Mouse (Mus musculus) CH12F3 (cell line): ENCODE data around the gene Havcr1.
"Not testable (repeated sequence)": the region's sequence is repeated elsewhere in the genome, so short reads cannot be mapped to it uniquely, and the experiment has no call there.

Source experiments
- in situ Hi-C: fragments of 300-500 bp; cut with MboI; formaldehyde crosslinking; loops from 2 replicates; pipeline ENCODE4 v1.14.3; 2020; ENCODE audit warnings: low sequenced_read_pairs

Gene Havcr1

DNA sequence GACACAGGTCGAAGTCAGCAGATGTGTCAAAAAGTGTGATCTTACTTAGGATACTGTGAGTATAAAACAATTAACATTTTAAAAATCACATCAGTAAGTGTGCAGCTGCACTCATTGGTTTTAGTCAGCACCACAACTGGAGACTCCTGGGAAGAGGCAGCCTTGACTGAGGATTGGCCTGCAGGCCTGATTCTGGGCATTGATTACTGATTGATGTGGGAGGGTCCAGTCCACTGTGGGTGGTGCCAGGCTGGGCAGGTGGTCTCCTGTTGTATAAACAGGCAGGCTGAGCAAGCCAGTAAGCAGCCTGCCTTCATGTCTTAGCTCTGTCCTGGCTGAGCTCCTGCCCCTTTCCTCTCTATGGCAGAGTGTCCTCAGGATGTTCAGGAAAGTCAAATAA, at the start of gene Havcr1:
TSS of gene Havcr1 (plus strand) at position 5 of the 400 bp plus-strand sequence.
- in situ Hi-C loops, result not testable (repeated sequence)

DNA sequence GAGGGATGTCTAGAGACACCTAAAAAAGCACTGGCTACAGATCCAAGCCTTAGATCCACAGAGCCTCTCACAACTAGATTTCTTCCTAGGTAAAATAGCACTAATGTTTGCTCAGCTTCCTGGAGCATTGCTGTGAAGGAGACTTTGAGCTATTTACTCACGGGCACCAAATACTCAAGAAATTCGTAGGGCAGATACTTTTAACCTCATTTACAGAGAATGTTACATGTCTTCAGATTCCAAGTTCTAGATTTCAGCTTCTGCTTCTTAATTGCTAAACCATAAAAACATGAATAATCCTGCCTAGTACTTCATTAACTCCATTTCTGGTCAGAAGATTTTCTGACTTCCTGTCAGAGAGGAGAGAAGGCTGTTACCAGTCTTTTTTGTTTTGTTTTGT, 44.7 kb upstream of the Havcr1 start:
- in situ Hi-C loops, result no loop called here

- in situ Hi-C loops, result not testable (repeated sequence)
Measured at GRCm38 (mm10) chr11:46695849-46696248, 39.0 kb upstream of the Havcr1 start.

DNA sequence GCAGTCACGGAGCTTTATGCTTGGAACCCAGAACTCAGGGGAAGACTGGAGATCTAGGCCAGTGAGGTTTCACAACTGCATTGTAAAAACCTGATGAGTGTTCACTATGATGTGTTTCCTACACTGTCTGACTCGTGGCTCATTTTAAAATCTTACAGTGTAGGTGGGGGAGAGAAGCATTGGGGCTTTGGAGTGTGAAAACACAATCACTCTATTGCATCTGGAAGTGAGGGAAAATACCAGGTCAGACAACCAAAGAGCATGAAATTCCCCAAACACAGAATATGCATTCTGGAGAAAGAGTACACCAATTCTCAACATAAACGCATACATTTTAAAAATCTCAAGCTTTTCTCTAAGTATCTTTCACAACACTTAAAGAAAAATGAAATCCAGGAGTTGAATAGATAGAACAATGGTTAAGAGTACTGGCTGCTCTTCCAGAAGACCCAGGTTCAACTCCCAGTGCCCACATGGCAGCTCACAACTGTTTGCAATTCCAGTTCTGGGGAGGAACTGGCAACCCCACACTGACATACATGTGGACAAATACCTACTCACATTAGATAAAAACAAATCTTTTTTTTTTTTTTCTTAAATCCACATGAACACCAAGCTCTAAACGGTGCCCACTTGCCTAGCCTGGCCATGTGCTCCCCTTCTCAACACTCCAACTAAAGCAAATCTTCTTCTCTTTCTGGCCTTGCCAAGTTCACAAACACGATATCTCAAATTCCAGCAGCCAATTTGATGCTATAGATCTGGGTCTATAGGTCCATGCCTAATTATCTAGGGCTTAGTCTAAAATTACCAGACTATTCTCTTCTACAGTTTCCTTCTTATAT, 37.2 kb upstream of the Havcr1 start:
- in situ Hi-C loops, result no loop called here

DNA sequence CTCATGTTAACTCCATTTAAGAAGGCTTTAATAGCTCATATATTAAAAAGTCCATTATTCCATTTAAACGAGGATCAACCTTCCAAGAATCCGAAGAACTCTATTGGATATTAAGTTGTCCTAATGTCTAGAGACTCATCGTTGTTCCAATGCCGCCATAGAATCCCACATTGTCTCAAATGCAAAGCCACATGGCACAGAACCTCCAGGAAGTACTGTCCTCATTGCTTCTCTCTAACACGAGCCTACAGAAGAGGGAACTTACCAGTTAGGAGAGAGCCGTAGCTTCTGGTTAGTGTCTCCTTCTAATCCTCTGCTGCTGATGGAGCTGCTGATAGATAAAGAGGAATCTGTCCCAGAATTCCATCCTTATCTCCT, 36.6 kb upstream of the Havcr1 start:
- in situ Hi-C loops, result no loop called here

DNA sequence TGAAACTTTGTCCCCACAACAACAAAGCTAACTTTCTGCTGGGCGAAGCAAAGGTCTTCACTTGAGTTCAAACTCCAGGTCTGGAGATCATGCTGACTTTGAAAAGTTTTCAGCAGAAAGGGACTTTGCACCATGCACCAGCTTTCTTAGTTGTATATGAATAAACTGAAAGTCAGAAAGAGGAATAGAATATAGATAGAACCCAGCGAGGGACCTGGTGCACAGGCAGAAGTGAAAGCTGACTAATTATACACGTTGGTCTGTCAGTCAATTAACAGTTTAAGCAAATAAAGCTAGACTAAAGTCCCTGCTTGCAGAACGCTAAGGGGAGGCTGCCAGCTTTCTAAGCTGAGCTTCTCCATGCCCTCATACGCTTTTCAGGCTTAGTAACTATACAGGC, 36.0 kb upstream of the Havcr1 start:
- in situ Hi-C loops, result no loop called here

GRCm38 (mm10) chr11:46706664-46707356, 28.1 kb upstream of the Havcr1 start, which contains the start of gene Timd2:
Gene Timd2 (minus strand): TSS chr11:46707061.
- in situ Hi-C loops, result no loop called here

DNA sequence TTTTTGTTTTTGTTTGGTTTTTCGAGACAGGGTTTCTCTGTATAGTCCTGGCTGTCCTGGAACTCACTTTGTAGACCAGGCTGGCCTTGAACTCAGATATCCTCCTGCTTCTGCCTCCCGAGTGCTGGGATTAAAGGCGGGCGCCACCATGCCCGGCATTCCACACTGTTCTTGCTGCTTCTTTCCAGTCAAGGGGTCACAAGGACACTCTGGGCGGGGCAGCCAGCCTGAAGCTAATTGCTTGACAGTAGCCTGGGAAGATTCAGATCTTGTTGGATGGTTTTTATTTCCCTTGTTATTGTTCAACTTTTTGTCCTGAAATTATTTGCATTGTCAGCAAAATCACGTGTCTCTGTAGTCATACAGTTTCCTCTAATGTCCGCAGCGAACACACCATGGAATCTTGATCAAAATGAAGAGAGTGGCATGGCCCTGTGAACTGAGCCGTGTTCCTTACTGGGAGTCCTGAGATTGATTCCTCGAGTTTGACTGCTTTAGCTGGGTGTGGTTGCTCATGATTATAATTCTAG, 3.3 kb upstream of the Havcr1 start:
- in situ Hi-C loops, result no loop called here

DNA sequence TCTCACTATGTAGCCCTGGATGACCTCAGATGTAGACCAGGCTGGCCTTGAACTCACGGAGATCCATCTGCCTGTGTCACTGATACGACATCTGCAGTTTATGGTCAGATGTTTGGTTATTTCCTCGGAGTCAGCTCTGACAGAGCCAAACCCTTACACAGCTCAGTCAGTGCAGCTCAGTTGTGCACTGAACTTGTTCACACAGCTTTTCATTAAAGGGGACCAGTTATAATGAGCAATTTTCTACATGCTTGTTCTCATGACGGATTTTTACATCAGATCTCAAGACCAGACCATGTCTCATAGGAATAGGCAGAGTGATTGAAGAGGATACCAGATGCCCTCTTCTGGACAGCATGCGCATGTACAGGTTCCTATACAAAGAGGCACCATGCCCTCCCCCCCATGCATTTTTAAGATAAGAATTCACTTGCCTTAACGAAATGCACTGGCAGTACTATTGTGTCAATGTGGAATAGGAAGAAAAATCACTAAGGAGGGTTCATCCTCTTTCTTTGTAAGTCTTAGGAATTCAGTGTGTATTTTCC, 1.6 kb upstream of the Havcr1 start:
- in situ Hi-C loops, result no loop called here

- in situ Hi-C loops, result no loop called here
Measured at GRCm38 (mm10) chr11:46734617-46735016, 263 bp upstream of the Havcr1 start.

GRCm38 (mm10) chr11:46739501-46739900, 4.6 kb downstream of the Havcr1 start:
- in situ Hi-C loops, result no loop called here

DNA sequence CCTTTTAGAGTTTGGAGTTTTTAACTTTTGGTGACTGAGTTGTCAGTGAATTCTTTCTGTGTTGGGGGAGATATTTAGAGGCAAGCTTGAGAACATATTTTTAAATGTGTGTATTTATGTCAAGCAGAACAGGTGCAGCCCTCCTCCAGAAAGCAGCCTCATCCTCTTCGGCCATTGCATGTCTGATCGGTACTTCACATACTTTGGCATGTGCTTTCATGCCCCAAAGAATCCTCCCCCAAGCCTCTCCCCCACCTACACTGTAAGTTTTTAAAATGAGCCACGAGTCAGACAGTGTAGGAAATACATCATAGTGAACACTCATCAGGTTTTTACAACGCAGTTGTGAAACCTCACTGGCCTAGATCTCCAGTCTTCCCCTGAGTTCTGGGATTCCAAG, 6.0 kb downstream of the Havcr1 start:
- in situ Hi-C loops, result no loop called here

DNA sequence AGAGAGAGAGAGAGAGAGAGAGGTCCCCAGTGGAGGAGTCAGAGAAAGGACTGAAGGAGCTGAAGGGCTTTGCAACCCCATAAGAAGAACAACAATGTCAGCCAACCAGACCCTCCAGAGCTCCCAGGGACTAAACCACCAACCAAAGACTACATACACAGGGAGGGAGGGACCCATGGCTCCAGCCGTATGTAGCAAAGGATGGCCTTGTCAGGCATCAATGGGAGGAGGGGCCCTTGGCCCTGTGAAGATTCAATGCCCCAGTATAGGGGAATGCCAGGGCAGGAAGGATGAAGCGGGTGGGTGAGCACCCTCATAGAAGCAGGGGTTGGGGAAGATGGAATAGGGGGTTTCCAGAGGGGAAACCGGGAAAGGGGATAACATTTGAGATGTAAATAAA, 6.8 kb downstream of the Havcr1 start:
- in situ Hi-C loops, result no loop called here

DNA sequence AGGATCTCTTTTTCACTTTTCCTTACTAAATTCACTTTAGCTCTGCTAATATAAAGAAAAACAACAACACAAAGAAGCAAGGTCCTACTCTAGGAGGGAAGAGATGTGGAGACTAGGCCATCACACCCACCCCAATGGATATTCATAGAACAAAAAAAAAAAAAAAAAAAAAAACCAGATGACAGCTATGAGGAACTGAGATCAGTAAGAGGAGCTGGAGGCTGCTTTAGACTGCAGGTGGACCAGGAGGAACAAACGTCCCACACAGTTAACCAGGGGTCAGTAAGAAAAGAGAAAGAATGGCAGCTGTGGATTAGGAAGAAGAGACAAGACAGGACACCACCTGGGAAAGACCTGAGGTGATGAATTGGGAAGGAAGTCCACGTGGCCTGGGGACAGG, 13.1 kb downstream of the Havcr1 start:
- in situ Hi-C loops, result no loop called here

DNA sequence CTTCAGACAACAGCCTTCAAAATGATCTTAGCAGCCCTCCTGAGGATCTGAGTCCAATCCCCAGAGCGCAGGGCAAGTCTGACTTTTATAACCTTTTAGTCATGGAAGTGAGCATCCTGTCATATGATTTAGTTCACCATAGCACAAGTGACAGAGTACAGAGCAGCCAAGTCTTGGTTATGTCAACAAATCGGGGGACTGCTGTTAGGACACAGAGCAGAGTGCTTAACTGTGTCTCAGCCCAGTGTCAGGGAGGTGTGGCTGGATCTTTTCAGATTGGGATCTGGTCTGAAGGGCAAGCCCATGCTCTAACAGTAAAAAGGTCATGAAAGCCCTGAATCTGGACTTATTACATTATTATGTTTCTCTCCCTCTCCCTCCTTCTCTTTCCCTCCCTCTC, 18.8 kb downstream of the Havcr1 start:
- in situ Hi-C loops, result no loop called here

- in situ Hi-C loops, result no loop called here
Measured at GRCm38 (mm10) chr11:46754669-46755068, 19.8 kb downstream of the Havcr1 start.

- in situ Hi-C loops, result not testable (repeated sequence)
Measured at GRCm38 (mm10) chr11:46755714-46756113, 20.8 kb downstream of the Havcr1 start.

DNA sequence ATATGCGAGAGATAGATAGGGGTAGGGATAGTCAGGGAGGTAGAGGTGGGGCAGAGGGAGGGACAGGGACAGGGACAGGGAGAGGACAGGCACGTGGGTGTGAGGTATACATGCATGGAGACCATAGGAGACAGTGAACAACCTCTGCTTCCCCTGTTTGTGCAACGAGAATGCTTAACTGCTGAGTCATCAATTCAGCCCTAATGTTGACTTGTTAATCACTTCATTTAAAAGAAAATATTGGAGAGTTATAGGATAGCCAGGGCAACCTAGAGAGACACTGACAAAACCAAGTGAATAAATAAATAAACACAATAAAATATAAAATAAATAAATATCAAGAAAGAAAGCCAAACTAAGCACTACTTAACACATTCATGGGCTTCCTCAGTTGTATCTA, 42.0 kb downstream of the Havcr1 start:
- in situ Hi-C loops, result no loop called here

DNA sequence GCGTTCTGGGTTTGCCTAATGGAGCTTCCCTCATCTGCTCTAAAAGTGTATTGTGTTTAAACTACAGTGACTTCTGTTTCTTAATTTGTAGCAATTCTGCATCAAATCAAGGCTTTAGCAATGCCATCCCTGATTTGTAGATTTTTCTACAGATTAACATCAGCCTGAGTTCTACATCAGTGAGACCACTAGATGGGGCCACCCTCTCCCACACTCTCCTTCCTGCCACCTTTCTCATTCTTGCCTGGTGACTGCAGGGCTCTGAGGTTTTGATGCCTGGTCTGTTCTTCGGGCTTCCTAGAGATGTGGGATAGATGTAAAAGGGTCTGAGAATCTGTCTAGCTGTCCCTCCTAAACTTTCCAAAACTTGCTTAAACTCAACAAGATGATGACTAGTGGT, 44.9 kb downstream of the Havcr1 start:
- in situ Hi-C loops, result no loop called here

DNA sequence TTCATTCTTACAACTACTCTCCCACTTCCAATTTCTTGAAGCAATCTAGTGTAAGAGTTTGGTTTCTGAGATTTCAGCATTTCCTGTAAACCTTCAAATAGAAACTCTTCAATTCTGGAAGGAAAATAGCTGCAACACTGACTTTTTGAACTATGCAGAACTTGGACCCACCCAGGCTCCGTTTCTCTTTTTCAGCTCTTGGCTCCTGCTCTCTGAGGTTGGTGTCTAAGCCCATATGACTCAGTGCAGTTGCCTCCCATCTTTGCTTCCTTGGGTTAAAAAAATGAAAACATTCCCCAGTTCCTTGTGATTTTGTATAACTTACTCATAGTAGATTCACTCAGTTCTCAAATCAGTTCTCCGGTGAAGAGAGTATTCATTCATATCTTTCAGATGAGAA, 69.6 kb downstream of the Havcr1 start:
- in situ Hi-C loops, result no loop called here

- in situ Hi-C loops, result no loop called here
Measured at GRCm38 (mm10) chr11:46810511-46810910, 75.6 kb downstream of the Havcr1 start, which contains the start of gene Timd4. Gene Timd4 (plus strand): TSS chr11:46810800.

- in situ Hi-C loops, result no loop called here
Measured at GRCm38 (mm10) chr11:46817692-46818091, 82.8 kb downstream of the Havcr1 start.
